Mouse (Mus musculus) midbrain, embryonic 11.5 days (tissue): ENCODE measurements at regions not wholly inside any gene's neighbourhood (a gene's known extent, or its start where the extent isn't known, plus 50 kb on each side); places are given as distances from the start of the nearest gene placed in this dataset.
"Not testable (repeated sequence)": the region's sequence is repeated elsewhere in the genome, so short reads cannot be mapped to it uniquely, and the experiment has no call there.

Source experiments
- ATAC-seq: fragments of 200-750 bp; cut with Nextera tagmentation; 2 replicates; pipeline ENCODE4 v1.8.0; 2017; ENCODE audit warnings: moderate TSS enrichment, moderate library complexity; ENCODE audit not compliant: low FRiP score
- DNase-seq: peaks from one replicate; pipeline ENCODE4 v3.0.0; 2015; ENCODE audit warnings: low spot score; ENCODE audit errors: missing footprints
- H3K27ac ChIP-seq: fragments of 300-500 bp; sonication (generic); 2 replicates; pipeline ENCODE4 v1.5.1; 2014; ENCODE audit warnings: low read depth, low read length
- H3K27me3 ChIP-seq: fragments of 300-500 bp; sonication (generic); 2 replicates; pipeline ENCODE4 v1.6.1; 2014; ENCODE audit warnings: mild to moderate bottlenecking, low read length, moderate library complexity, mixed read lengths; ENCODE audit not compliant: control insufficient read depth, insufficient read depth
- H3K36me3 ChIP-seq: fragments of 300-500 bp; sonication (generic); 2 replicates; pipeline ENCODE4 v1.6.1; 2014; ENCODE audit warnings: mild to moderate bottlenecking, low read length, moderate library complexity, mixed read lengths; ENCODE audit not compliant: control insufficient read depth, insufficient read depth
- H3K4me1 ChIP-seq: fragments of 300-500 bp; sonication (generic); 2 replicates; pipeline ENCODE4 v1.6.1; 2014; ENCODE audit warnings: low read length; ENCODE audit not compliant: control insufficient read depth, insufficient read depth
- H3K4me2 ChIP-seq: fragments of 300-500 bp; sonication (generic); 2 replicates; pipeline ENCODE4 v1.6.1; 2014; ENCODE audit warnings: mild to moderate bottlenecking, moderate library complexity
- H3K4me3 ChIP-seq: fragments of 300-500 bp; sonication (generic); 2 replicates; pipeline ENCODE4 v1.5.1; 2014; ENCODE audit warnings: low read depth, low read length
- H3K9ac ChIP-seq: fragments of 300-500 bp; sonication (generic); 2 replicates; pipeline ENCODE4 v1.6.1; 2014; ENCODE audit warnings: low read length
- H3K9me3 ChIP-seq: fragments of 300-500 bp; sonication (generic); 2 replicates; pipeline ENCODE4 v1.6.1; 2016; ENCODE audit warnings: low read length; ENCODE audit not compliant: control insufficient read depth
- WGBS: fragments of 180-500 bp; shearing (Covaris S2); extraction: QIAGEN DNeasy Blood & Tissue Kit; methylation state at CpG from one replicate; pipeline ENCODE4 v1.1.7; 2014; 5-methylcytosine and 5-hydroxymethylcytosine counted together

- Histone ChIP-seq H3K4me1 (no peaks in the 10 kb centered on the region), H3K36me3 (no peaks in the 10 kb centered on the region), H3K27ac (no peak overlapping the region), H3K9ac (no peak overlapping the region), H3K9me3 (no peaks in the 10 kb centered on the region), H3K4me3 (no peak overlapping the region), H3K4me2 (no peak overlapping the region), H3K27me3 (no peaks in the 10 kb centered on the region)
- ATAC-seq (no peak), DNase-seq (no peak)
- WGBS = 84% methylated on average over 11 of the region's 11 CpGs
These were observed 80.0 kb downstream of the Nfkbiz start for GRCm38 (mm10) chr16:55758707-55759067.

DNA sequence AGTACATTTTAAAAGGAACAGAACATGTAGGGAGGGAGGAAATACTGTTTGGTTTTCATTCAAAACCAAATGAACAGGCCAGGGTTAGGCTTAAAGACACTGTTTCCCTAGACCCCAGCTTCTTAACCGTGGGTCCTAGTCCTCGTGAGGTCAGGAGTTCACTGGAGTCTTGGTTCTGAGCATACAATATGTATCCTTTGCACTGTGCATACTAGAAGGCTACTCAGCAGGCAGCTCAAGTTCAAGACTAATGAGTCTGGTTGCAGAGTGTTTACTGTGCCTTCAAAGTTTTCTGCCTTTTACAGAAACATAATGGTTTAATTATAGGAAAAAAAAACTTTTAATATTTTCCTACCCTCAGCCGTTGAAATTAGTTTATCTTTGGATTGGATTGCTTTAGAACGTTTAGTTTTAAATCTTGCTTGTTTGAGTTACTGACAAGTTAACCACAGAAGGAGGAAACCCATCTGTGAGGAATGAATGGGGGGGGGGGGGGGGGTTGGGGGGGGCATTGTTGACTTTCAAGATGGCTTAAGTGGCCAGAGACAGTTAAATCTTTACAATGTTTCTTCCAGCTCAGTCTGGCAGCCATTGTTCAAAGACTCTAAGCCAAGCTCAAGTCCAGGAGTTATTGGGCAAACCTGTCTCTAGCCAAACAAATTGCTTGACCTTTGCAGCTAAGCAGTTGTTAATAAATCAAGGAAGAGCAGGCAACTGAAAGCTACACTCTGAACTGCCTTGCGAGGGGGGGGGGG lies 80.6 kb downstream of the Nfkbiz start:
- H3K36me3 ChIP-seq = no peaks in the 10 kb centered on the region
- no peaks in the 10 kb centered on the region for H3K27me3 ChIP-seq
- H3K9ac ChIP-seq = no peak overlapping the region
- ATAC-seq (no peak), DNase-seq (peak; percentile 69)
- no peaks in the 10 kb centered on the region for H3K4me1 ChIP-seq
- no peaks in the 10 kb centered on the region for H3K9me3 ChIP-seq
- no peak overlapping the region for H3K4me2 ChIP-seq
- no peak overlapping the region for H3K4me3 ChIP-seq
- WGBS = 68% methylated on average over 5 of the region's 5 CpGs
- no peak overlapping the region for H3K27ac ChIP-seq

DNA sequence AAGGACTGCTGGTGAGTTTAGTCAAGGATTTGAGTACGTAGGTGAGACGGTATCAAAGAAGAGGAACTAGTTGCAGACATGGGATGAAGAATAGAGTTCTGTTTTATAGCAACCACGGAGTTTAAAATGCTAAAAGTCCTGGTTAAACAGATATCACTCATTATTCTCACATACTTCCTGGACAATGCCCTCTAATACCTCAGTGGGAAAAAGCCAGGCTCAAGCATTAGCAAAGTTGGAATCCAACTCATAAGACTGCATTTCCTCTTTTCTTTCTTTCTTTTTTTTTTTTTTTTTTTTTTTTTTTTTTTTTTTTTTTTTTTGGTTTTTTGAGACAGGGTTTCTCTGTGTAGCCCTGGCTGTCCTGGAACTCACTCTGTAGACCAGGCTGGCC lies 81.3 kb downstream of the Nfkbiz start:
- not testable (repeated sequence) for H3K36me3 ChIP-seq, H3K9ac ChIP-seq, H3K27ac ChIP-seq, ATAC-seq, H3K9me3 ChIP-seq, H3K4me3 ChIP-seq, H3K27me3 ChIP-seq, H3K4me2 ChIP-seq, H3K4me1 ChIP-seq
- 85% methylated on average over 3 of the region's 3 CpGs for WGBS
- DNase-seq = peak; percentile 75

GRCm38 (mm10) chr16:55756764-55757421 lies 81.8 kb downstream of the Nfkbiz start:
- peak; percentile 56 for DNase-seq
- no peak overlapping the region for H3K9ac ChIP-seq
- no peaks in the 10 kb centered on the region for H3K9me3 ChIP-seq
- no peaks in the 10 kb centered on the region for H3K27me3 ChIP-seq
- no peaks in the 10 kb centered on the region for H3K4me1 ChIP-seq
- H3K27ac ChIP-seq = no peak overlapping the region
- ATAC-seq = no peak
- H3K36me3 ChIP-seq = no peaks in the 10 kb centered on the region
- H3K4me3 ChIP-seq = no peak overlapping the region
- 91% methylated on average over 15 of the region's 15 CpGs for WGBS
- H3K4me2 ChIP-seq = no peak overlapping the region

DNA sequence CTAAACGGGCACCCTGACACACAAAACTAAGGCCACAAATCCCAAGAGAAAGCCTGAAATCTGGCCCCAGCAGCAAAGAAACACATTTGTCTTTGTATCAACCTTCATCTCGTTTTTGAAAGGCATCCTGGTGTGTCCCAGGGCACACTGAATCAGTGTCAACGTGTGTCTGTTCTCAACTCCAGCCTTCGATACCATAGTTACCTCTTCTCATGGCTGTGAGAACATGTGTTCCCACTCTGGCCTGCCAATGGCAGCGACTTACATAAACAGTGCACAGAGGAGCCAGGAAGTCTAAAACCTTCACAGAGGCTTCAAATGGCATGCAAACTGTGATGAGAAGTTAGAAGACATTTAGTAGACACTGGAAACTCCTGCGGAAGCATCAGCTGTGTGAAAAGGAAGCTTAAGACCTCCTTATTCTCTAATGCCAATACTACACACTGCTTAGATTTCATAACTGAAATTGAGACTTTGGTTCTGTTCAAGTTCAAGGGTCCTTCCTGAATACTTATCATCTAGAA lies 83.3 kb downstream of the Nfkbiz start:
- WGBS = 80% methylated on average over 6 of the region's 6 CpGs
- ATAC-seq = no peak
- H3K4me1 ChIP-seq = no peaks in the 10 kb centered on the region

DNA sequence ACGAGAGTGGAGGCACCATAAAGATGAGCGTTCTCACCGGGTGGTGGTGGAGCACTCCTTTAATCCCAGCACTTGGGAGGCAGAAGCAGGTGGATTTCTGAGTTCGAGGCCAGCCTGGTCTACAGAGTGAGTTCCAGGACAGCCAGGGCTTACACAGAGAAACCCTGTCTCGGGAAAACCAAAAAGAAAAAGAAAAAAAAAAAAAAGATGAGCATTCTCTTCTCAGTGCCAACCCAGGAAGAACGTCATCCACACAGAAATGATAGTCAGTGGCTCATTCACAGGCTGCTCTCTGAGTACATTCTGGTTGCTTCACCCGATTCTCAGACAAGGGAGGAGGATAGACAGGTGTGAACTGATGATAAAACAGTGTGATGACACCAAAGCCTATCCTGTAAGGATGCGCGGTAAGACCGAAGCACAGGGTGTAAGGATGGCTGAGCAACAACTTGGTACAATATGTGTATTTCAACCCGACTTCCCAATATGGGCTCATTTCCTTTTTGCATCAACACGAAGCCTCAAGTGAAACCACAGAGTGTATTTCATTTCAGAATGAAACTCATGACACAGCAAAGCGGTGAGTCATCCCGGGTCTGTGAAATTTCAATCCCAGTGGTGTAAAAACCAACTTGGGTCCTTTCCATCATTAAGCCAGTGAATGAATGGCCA lies 84.5 kb downstream of the Nfkbiz start:
- Histone ChIP-seq H3K9me3 (no peaks in the 10 kb centered on the region), H3K4me2 (no peak overlapping the region), H3K4me1 (no peaks in the 10 kb centered on the region), H3K4me3 (no peak overlapping the region), H3K27ac (no peak overlapping the region), H3K27me3 (no peaks in the 10 kb centered on the region), H3K9ac (no peak overlapping the region), H3K36me3 (no peaks in the 10 kb centered on the region)
- DNase-seq = no peak
- ATAC-seq = no peak
- 91% methylated on average over 14 of the region's 14 CpGs for WGBS

More for the DNA sequence above, 83.3 kb downstream of the Nfkbiz start:
- H3K4me3 ChIP-seq = no peak overlapping the region
- H3K4me2 ChIP-seq = no peak overlapping the region
- H3K9me3 ChIP-seq = no peaks in the 10 kb centered on the region
- H3K27ac ChIP-seq = no peak overlapping the region
- H3K36me3 ChIP-seq = no peaks in the 10 kb centered on the region
- DNase-seq = no peak
- H3K27me3 ChIP-seq = no peaks in the 10 kb centered on the region
- H3K9ac ChIP-seq = no peak overlapping the region

- 77% methylated on average over 4 of the region's 4 CpGs for WGBS
- no peak overlapping the region for H3K4me3 ChIP-seq
- H3K27ac ChIP-seq = no peak overlapping the region
- no peak overlapping the region for H3K9ac ChIP-seq
- H3K9me3 ChIP-seq = no peaks in the 10 kb centered on the region
- no peaks in the 10 kb centered on the region for H3K27me3 ChIP-seq
- no peak overlapping the region for H3K4me2 ChIP-seq
- no peaks in the 10 kb centered on the region for H3K4me1 ChIP-seq
- ATAC-seq = no peak
- no peaks in the 10 kb centered on the region for H3K36me3 ChIP-seq
- DNase-seq = peak; percentile 14
These were observed 85.3 kb downstream of the Nfkbiz start for GRCm38 (mm10) chr16:55753380-55753779.

DNA sequence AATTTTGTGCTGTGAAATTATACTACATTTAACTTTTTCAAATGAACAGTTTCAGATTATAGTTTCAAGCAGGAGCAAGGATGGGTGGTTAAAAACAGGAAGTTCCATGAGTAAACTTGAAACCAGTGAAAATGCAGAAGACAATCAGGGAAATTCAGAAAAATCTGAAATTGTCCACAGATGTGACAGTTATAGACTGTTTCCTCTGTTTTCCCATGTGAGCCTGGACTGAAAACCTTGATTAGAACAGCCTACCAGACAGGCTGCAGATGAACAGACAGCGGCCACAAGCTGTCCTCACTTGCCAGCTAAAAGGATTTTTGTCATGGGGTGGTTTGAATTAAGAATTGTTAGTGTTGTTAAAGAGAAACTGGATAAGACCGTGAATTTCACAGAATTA lies 91.4 kb downstream of the Nfkbiz start:
- peak; percentile 41 for DNase-seq
- Histone ChIP-seq H3K27me3 (no peaks in the 10 kb centered on the region), H3K9me3 (no peaks in the 10 kb centered on the region), H3K9ac (no peak overlapping the region), H3K4me3 (no peak overlapping the region), H3K4me1 (no peaks in the 10 kb centered on the region), H3K4me2 (no peak overlapping the region), H3K27ac (no peak overlapping the region), H3K36me3 (no peaks in the 10 kb centered on the region)
- no peak for ATAC-seq
- 78% methylated on average over 2 of the region's 2 CpGs for WGBS

GRCm38 (mm10) chr16:55746159-55746558 lies 92.5 kb downstream of the Nfkbiz start:
- 75% methylated on average over 3 of the region's 3 CpGs for WGBS

More at GRCm38 (mm10) chr16:55746159-55746558, 92.5 kb downstream of the Nfkbiz start:
- H3K27ac ChIP-seq = no peak overlapping the region
- DNase-seq = peak; percentile 70
- H3K9me3 ChIP-seq = no peaks in the 10 kb centered on the region
- H3K27me3 ChIP-seq = no peaks in the 10 kb centered on the region
- H3K4me1 ChIP-seq = no peaks in the 10 kb centered on the region
- no peak overlapping the region for H3K9ac ChIP-seq
- ATAC-seq = no peak
- H3K36me3 ChIP-seq = no peaks in the 10 kb centered on the region
- H3K4me3 ChIP-seq = no peak overlapping the region
- H3K4me2 ChIP-seq = no peak overlapping the region
